Mouse (Mus musculus) cerebellum, adult 2 months (tissue): ENCODE measurements around the gene Fchsd2.

Experiments
- CTCF ChIP-seq: fragments of 200-500 bp; IDR thresholded peaks from 2 replicates; pipeline ENCODE4 v1.5.1; 2011; ENCODE audit warnings: low read depth, mild to moderate bottlenecking, control low read depth, low read length, moderate library complexity, borderline replicate concordance; ENCODE audit not compliant: insufficient read depth
- POLR2A ChIP-seq: fragments of 200-500 bp; IDR thresholded peaks from 2 replicates; pipeline ENCODE4 v1.6.1; 2011; ENCODE audit warnings: low read length, control low read depth, borderline replicate concordance; ENCODE audit not compliant: insufficient read depth

DNA sequence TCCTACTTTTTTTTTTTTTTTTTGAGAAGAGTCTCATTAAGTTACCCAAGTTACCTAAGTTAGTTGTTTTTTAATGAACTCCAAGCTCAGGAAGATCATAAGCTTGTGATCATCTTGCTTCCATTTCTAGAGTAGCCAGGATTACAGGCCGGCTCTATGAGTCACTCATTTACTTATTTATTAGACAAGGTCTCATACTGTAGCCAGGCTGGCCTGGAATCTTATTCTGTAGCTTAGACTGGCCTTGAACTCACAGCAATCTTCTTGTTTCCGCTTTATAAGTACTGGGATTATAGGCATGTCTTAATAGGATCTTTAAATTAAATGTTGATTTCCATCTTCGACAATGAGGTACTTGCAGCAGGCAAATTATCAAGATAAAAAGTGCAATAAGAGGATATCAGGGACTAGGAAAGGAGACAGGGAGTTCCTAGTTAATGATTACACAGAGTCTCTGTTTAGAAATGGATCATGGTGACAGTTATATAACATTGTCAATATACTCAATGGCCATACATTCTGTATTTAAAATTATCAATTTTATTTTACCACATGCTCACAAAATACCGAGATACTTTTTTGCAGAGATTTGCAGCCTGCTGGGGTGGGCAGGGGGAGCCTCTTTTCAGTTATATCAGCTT is 7.7 kb upstream of the Fchsd2 start:
- TF ChIP-seq CTCF = no peak
- TF ChIP-seq POLR2A = no peak
